Mouse (Mus musculus): ENCODE measurements at regions not wholly inside any gene's neighbourhood (a gene's known extent, or its start where the extent isn't known, plus 50 kb on each side); places are given as distances from the start of the nearest gene placed in this dataset.
"Not testable (repeated sequence)": the region's sequence is repeated elsewhere in the genome, so short reads cannot be mapped to it uniquely, and the experiment has no call there.

DNA sequence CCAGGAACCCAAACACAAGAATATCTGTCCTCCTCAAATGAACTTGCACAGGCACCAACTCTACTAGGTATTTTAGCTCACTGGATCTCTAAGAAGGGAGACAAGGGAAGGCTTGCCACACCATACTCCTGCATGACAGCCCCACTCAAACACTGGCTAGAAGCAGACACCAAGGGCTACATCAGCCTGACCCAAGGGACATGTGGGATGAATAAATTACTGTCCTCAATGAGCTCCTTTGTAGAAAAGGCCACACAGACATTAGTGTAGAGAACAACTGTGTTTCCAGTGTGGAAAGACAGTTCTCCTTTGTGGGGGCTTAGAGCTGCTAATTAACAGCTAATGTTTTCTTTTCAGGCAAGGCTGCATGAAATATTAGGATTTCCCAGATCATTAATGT, 335.9 kb upstream of the Clnk start:
- no peak for DNase-seq (ENCODE audit: extremely low spot score, low spot score)
- no peaks in the 10 kb centered on the region for H3K4me1 ChIP-seq
- no peaks in the 10 kb centered on the region for H3K27me3 ChIP-seq (ENCODE audit: poor library complexity, severe bottlenecking)

DNA sequence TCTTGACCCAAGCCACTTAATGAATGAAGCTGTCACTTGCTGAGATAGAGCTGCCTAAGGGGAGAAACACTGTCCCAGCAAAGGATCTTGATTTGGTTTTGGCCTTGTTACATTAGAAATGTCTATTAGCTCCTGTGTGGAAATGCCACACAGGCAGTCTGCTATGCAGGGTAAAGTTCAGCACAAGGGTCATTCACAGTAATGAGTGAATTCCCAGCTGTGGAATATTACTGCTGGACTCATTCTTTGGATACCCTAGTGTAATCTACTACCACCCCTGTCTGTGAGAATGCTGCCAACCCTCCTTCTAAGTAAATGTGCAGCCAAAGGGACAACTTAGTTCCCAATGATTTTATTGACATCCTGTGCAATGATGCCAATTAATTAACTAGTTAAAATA, 322.2 kb upstream of the Clnk start:
- Histone ChIP-seq H3K27ac (no peak overlapping the region), H3K27me3 (ENCODE audit: poor library complexity, severe bottlenecking) (no peaks in the 10 kb centered on the region), H3K36me3 (replicated peaks) (no peaks in the 10 kb centered on the region), H3K4me1 (no peaks in the 10 kb centered on the region), H3K9me3 (no peaks in the 10 kb centered on the region), H3K4me3 (no peak overlapping the region)
- no peak for DNase-seq (ENCODE audit: extremely low spot score, low spot score)

More for the DNA sequence above, 335.9 kb upstream of the Clnk start:
- H3K27ac ChIP-seq: no peak overlapping the region
- no peak overlapping the region for H3K4me3 ChIP-seq
- H3K36me3 ChIP-seq (replicated peaks): no peaks in the 10 kb centered on the region
- H3K9me3 ChIP-seq: no peaks in the 10 kb centered on the region

DNA sequence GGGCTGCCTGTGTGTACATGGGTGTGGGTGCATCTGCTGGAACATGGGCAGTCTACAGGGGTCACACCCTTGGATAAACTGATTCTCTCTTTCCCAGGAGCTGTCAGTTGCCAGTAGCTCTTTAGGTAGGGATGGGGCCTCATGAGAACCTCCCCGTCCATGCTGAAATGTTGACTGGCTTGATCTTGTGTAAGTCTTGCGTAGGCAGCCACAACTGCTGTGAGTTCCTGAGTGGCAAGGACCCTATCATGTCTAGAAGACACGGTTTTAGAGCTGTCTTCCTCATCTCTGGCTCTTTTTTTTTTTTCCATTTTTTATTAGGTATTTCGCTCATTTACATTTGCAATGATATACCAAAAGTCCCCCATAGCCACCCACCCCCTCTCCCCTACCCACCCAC, 314.5 kb upstream of the Clnk start:
- not testable (repeated sequence) for H3K36me3 ChIP-seq (replicated peaks); H3K9me3 ChIP-seq; H3K27me3 ChIP-seq (ENCODE audit: poor library complexity, severe bottlenecking); H3K4me3 ChIP-seq; H3K4me1 ChIP-seq; DNase-seq (ENCODE audit: extremely low spot score, low spot score); H3K27ac ChIP-seq
- WGBS: 77% methylated on average over 2 of the region's 4 CpGs

DNA sequence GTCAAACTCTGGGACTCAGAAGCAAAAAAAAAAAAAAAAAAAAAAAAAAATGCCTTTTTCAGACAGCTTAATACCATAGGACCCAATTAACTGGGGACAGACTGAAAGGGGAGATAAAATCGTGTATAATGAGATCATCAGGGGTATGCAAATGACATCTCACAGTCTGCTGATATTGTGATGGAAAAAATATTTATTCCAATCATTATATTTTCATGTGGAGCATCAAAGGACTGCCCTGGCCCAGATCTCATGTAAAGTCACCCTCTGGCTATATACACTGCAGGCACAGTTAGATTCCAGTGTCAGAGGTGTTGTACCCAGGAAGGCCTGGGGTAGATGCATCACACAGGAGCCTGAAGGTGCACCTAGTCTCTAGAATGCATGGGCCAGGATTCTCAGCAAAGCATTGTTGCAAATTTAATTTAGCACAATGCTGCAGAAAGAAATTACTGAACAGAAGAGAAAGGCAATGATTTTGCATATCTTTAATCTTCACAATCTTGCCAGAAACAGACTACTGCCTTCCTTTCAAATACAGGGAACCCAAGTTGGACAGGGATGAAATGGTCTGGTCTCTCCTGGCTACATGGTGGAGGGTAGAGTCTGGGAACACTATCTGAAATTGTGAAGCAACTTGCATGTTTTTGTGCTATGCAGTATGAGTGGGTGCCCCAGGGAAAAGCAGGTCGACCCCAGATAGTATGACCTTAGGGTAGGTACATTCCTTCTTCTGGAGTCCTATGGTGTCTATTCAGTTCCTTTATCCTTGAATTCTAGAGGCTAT, 305.2 kb upstream of the Clnk start:
- H3K4me3 ChIP-seq: no peak overlapping the region
- WGBS: 80% methylated on average over 2 of the region's 2 CpGs
- no peaks in the 10 kb centered on the region for H3K36me3 ChIP-seq (replicated peaks)
- no peaks in the 10 kb centered on the region for H3K27me3 ChIP-seq (ENCODE audit: poor library complexity, severe bottlenecking)
- no peak overlapping the region for H3K27ac ChIP-seq
- DNase-seq (ENCODE audit: extremely low spot score, low spot score): no peak
- H3K9me3 ChIP-seq: no peaks in the 10 kb centered on the region
- H3K4me1 ChIP-seq: peaks cover 14% of the 10 kb centered on the region

DNA sequence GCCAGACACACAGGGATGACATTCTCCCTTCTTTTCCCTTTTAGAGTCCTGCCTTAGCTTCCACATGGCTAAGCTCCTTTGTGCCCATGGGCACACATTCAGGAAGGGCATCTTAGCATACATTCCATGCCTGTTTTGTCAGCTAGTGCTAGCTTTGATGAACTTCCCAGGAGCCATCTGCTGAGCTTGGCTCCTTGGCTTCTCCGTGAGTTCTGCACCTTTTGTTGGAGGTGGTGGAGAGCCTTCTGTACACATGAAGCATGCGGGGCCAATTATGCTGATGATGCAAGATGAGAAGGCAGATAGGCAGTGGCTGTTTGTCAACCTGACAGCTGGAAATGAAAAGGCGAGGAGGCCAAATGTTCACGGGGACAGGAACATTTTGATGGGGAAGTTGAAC, 304.4 kb upstream of the Clnk start:
- Histone ChIP-seq H3K27me3 (ENCODE audit: poor library complexity, severe bottlenecking) (no peaks in the 10 kb centered on the region), H3K4me3 (no peak overlapping the region), H3K27ac (no peak overlapping the region), H3K4me1 (peaks cover 14% of the 10 kb centered on the region), H3K36me3 (replicated peaks) (no peaks in the 10 kb centered on the region), H3K9me3 (no peaks in the 10 kb centered on the region)
- no peak for DNase-seq (ENCODE audit: extremely low spot score, low spot score)
- WGBS: 71% methylated on average over 4 of the region's 4 CpGs

DNA sequence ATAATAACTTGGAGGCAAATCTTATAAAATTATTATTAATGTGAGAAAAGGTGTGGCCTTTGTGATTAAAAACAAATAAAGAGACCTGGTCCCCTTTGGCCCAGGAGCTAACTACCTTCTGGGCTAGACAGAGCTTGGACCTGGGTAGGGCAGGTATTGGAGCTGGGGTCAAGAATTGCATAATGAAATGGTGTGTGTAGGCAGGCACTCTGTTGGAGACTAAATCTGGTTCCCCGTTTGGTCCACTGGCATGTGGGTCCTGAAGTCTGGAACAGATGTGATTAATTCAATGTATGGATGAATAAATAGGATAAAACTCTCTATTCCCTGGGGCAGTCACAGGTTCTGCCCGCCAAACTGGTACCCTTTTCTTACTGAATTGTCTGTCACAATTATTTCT, 301.3 kb upstream of the Clnk start:
- no peaks in the 10 kb centered on the region for H3K27me3 ChIP-seq (ENCODE audit: poor library complexity, severe bottlenecking)
- no peak overlapping the region for H3K4me3 ChIP-seq
- H3K4me1 ChIP-seq: peaks cover 14% of the 10 kb centered on the region
- 29% methylated on average over 2 of the region's 2 CpGs for WGBS
- H3K27ac ChIP-seq: no peak overlapping the region
- no peaks in the 10 kb centered on the region for H3K9me3 ChIP-seq
- no peak for DNase-seq (ENCODE audit: extremely low spot score, low spot score)
- H3K36me3 ChIP-seq (replicated peaks): no peaks in the 10 kb centered on the region

DNA sequence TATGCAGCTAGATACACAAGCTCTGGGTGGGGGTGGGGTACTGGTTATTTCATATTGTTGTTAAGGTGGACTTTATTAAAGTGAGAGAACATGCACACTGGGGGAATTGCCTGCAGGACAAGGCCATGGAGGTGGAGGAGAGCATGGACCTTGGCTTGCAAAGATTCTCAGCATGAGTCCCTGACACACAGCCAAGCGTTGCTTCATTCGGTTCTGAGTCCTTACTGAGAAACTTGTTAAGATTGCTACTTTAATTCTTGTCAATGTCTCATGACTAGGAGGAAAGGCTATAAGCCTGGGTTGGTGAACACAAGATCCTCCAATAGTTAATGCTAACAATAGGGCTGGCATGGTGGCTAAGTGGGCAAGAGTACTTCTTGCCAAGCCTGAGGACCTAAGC, 300.3 kb upstream of the Clnk start:
- Histone ChIP-seq H3K27ac (no peak overlapping the region), H3K4me3 (no peak overlapping the region), H3K27me3 (ENCODE audit: poor library complexity, severe bottlenecking) (no peaks in the 10 kb centered on the region), H3K9me3 (no peaks in the 10 kb centered on the region), H3K36me3 (replicated peaks) (no peaks in the 10 kb centered on the region), H3K4me1 (peaks cover 14% of the 10 kb centered on the region)
- no peak for DNase-seq (ENCODE audit: extremely low spot score, low spot score)
- WGBS: 93% methylated on average over 2 of the region's 2 CpGs

DNA sequence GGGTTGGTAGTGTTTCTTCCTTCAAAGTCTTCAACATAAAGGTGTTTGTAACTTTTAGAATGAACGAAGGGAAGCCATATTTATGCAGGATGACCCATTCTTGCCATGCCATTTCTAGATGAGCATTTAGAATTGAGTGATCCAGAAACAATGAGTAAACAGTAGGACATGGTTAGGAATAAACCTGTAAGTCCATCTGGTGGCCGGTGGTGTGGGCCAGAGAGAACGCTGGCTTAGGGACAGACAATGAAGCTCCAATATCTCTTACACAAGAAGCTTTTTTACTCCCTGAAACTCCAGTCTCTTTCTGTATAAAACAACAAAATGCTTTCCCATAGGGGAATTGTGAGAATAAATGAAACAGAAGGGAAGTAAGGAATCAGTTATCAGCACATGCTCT, 296.9 kb upstream of the Clnk start:
- 91% methylated on average over 3 of the region's 3 CpGs for WGBS
- Histone ChIP-seq H3K27ac (no peak overlapping the region), H3K27me3 (ENCODE audit: poor library complexity, severe bottlenecking) (no peaks in the 10 kb centered on the region), H3K4me1 (peaks cover 9% of the 10 kb centered on the region), H3K4me3 (no peak overlapping the region), H3K9me3 (no peaks in the 10 kb centered on the region), H3K36me3 (replicated peaks) (no peaks in the 10 kb centered on the region)
- no peak for DNase-seq (ENCODE audit: extremely low spot score, low spot score)

DNA sequence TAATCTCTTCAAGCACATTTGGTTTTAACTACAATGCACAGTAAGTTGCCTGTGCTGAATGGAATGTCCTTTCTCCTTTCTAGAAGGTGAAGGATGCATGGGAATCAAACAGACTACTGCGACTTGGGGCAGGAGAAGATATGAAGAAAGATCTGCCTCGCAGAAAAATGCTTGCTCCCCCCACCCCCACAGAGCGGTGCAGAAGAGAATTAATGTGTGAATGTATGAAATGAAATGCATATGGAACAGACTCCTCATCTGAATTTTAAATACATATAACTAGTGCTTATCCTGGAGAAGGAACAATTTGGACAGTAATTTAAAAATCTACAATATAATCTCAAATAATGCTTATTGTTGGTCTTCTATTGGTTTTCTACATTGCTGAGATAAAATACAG, 283.0 kb upstream of the Clnk start:
- no peaks in the 10 kb centered on the region for H3K36me3 ChIP-seq (replicated peaks)
- H3K4me3 ChIP-seq: no peak overlapping the region
- 94% methylated on average over 3 of the region's 3 CpGs for WGBS
- H3K4me1 ChIP-seq: no peaks in the 10 kb centered on the region
- H3K9me3 ChIP-seq: no peaks in the 10 kb centered on the region
- H3K27me3 ChIP-seq (ENCODE audit: poor library complexity, severe bottlenecking): no peaks in the 10 kb centered on the region
- no peak overlapping the region for H3K27ac ChIP-seq
- no peak for DNase-seq (ENCODE audit: extremely low spot score, low spot score)

DNA sequence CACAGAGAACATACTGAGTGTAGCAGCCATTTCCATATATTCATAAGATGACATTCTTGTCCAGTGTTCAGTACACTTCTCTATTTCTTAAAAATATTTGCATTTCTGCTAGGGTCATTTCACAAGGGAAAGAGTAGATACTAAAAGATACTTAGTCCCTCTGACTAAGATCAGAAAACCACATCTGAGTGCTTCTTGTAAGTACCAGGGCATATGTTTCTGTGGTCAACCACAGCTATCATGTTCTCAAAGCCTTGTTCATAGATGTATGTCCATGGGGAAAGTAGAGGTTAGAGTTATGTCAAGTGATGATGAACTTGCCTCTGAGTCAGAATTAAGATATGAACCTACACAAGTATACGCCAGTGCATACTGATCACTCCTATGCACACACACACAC, 279.2 kb upstream of the Clnk start:
- Histone ChIP-seq H3K27me3 (ENCODE audit: poor library complexity, severe bottlenecking) (no peaks in the 10 kb centered on the region), H3K4me3 (no peak overlapping the region), H3K9me3 (no peaks in the 10 kb centered on the region), H3K27ac (no peak overlapping the region), H3K4me1 (no peaks in the 10 kb centered on the region), H3K36me3 (replicated peaks) (no peaks in the 10 kb centered on the region)
- DNase-seq (ENCODE audit: extremely low spot score, low spot score): no peak
- WGBS: 92% methylated on average over 1 of the region's 1 CpGs

DNA sequence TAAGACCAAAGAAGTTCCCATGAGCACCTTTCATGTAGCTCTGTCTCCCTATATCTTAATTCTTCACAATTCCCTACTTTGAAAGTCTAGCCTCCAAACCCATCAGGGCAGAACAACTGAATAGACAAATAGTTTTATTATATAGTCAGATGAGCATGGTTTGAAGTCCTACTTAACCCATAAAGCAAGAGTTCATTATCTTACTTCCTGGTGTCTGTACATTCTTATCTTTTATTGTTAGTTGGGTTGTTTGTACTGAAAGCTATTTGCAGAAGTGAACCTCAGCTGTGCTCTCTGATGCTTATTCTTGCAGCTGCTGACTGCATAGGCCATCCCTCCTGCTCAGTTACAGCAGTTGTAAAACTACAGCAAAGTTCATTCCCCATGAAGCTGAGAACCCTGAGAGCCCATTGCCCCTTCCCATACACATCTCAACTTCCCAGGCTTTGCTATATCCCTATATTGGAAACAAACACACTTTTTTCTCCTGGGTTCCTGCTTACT, 276.7 kb upstream of the Clnk start:
- no peaks in the 10 kb centered on the region for H3K9me3 ChIP-seq
- H3K4me3 ChIP-seq: no peak overlapping the region
- no peak for DNase-seq (ENCODE audit: extremely low spot score, low spot score)
- H3K36me3 ChIP-seq (replicated peaks): no peaks in the 10 kb centered on the region
- H3K4me1 ChIP-seq: no peaks in the 10 kb centered on the region
- no peak overlapping the region for H3K27ac ChIP-seq
- H3K27me3 ChIP-seq (ENCODE audit: poor library complexity, severe bottlenecking): no peaks in the 10 kb centered on the region

DNA sequence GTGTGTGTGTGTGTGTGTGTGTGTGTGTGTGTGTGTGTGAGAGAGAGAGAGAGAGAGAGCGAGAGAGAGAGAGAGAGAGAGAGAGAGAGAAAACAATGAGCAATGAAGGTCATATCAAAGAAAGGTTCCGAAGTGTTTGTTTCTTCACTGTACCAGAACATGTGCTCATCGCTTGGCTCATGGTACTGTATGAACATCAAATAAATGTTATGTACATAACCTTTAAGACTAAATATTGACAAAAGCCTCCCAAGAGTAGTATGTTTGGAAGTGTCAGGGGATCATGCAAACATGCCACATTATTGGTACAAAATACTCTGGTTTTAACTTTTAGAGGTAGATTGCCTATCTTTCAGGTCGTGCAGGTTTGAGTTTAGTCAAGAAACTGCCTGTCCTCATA, 275.3 kb upstream of the Clnk start:
- 97% methylated on average over 4 of the region's 4 CpGs for WGBS
- H3K4me3 ChIP-seq: no peak overlapping the region
- H3K9me3 ChIP-seq: no peaks in the 10 kb centered on the region
- no peaks in the 10 kb centered on the region for H3K36me3 ChIP-seq (replicated peaks)
- DNase-seq (ENCODE audit: extremely low spot score, low spot score): no peak
- no peak overlapping the region for H3K27ac ChIP-seq
- H3K4me1 ChIP-seq: no peaks in the 10 kb centered on the region
- no peaks in the 10 kb centered on the region for H3K27me3 ChIP-seq (ENCODE audit: poor library complexity, severe bottlenecking)

DNA sequence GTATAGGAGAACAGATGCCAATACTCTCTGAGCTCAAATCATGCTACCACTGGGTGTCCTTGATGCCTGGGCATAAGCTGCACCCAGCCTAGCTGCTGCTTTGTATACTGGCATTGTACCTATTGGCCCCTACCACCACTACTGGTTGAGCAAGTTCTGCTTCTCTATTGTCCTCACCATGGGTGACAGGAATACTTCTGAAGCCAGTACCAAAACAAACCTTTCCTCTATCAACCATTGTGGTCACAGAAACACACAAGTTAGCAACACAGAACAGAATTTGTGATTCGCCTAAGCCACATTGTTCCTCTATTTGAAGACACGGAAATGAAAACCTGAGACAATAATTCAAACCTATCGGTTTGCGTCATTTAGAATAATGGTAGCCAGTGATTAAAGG, 274.3 kb upstream of the Clnk start:
- Histone ChIP-seq H3K9me3 (no peaks in the 10 kb centered on the region), H3K27me3 (ENCODE audit: poor library complexity, severe bottlenecking) (no peaks in the 10 kb centered on the region), H3K4me1 (peaks cover under 1% of the 10 kb centered on the region; the same call in 1 of the 2 replicates), H3K36me3 (replicated peaks) (no peaks in the 10 kb centered on the region), H3K4me3 (no peak overlapping the region), H3K27ac (no peak overlapping the region)
- no peak for DNase-seq (ENCODE audit: extremely low spot score, low spot score)
- 99% methylated on average over 4 of the region's 4 CpGs for WGBS

DNA sequence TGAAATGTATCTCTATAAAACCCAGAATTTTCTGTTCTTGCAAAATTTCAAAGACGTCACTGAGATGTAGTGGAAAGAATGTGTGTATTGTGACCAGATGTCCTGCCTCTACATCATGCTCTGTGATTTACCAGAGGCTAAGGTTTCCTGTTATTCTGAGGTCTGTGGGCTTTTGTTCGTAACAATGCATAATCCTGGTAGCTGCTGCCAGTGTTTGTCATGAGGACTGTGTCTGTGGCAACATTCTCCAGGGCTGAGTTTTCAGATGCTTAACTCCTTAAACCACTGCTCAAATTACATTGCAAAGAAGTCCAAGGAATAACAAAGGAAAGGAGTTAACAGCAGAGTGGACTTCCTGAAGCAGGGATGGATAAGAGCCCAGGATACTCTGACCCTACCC, 269.0 kb upstream of the Clnk start:
- Histone ChIP-seq H3K4me1 (peaks cover 8% of the 10 kb centered on the region; the same call in 1 of the 2 replicates), H3K27ac (no peak overlapping the region), H3K36me3 (replicated peaks) (no peaks in the 10 kb centered on the region), H3K27me3 (ENCODE audit: poor library complexity, severe bottlenecking) (no peaks in the 10 kb centered on the region), H3K9me3 (no peaks in the 10 kb centered on the region), H3K4me3 (no peak overlapping the region)
- 39% methylated on average over 2 of the region's 2 CpGs for WGBS
- no peak for DNase-seq (ENCODE audit: extremely low spot score, low spot score)

Data from forebrain, embryonic 10.5 days (tissue).